Mouse (Mus musculus) megakaryocyte, embryonic 14.5 days (primary cell): ENCODE data around the gene Dock9.

Experiments
- FLI1 ChIP-seq: IDR thresholded peaks from 2 replicates; pipeline ENCODE4 v1.6.1; 2012; ENCODE audit warnings: low read length, inconsistent platforms, mixed read lengths
- GATA1 ChIP-seq: IDR thresholded peaks from 3 replicates; pipeline ENCODE4 v1.6.1; 2012; ENCODE audit warnings: mixed read lengths, low read length, inconsistent platforms, borderline replicate concordance

GRCm38 (mm10) chr14:121579055-121579454, 218.6 kb downstream of the Dock9 start:
- no peak for TF ChIP-seq GATA1
- TF ChIP-seq FLI1, result no peak
